Mouse (Mus musculus): ENCODE measurements around the gene Tmem205. TPM values are rescaled to one million over a fixed set of nuclear protein-coding genes. Genes with fewer than 3 reads are reported as not detected.
A peak's percentile ranks its signal among the peaks of the same experiment; 100 is the strongest.

Gene Tmem205
- polyA plus RNA-seq, 1 experiment from 2014 or later, result 60.7 TPM

DNA sequence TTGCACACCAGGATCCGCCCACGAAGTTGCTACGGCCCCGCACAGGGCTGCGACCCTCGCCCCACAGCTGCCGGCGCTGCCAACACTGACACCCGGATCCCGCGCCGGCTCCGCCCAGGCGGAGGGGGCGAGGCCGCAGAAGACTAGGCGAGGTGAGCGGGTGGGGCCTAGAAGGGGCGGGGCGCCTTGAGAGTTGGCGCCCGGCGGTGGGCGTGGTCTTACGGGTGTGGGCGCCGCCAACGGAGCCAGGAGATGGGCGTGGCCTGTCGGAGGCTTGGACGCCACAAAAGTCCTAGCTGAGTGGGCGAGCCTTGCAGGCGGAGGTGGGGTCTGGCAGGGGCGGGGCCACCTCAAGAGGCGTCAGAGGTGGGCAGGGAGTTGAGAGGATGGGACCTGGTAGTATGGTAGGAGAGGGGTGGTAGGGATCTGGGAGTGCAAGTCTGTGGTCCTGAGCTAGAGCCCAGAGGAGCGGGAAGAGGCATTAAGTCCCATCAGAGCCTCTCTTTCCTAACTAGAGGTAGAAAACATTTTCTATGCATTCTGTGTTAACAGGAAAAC, 9.2 kb downstream of the Tmem205 start, which contains the start of gene Rab3d:
Gene Rab3d (minus strand): TSS at position 158 of the 558 bp plus-strand sequence.
- Histone ChIP-seq H3K9ac (replicated peaks; ENCODE audit: low read depth, low read length) (peak within 1 kb of the TSS; percentile 64), H3K4me1 (ENCODE audit: control insufficient read depth, insufficient read depth, low read length) (peaks cover 7% of the 10 kb centered on the region; the same call in 1 of the 2 replicates), H3K27ac (ENCODE audit: low read length) (peak within 1 kb of the TSS; percentile 74), H3K9me3 (ENCODE audit: control insufficient read depth, low read depth, low read length) (no peaks in the 10 kb centered on the region), H3K4me3 (ENCODE audit: low read depth, low read length) (peak within 1 kb of the TSS; percentile 72), H3K27me3 (ENCODE audit: control insufficient read depth, insufficient read depth, low read length) (no peaks in the 10 kb centered on the region), H3K36me3 (ENCODE audit: control insufficient read depth, insufficient read depth, low read length) (no peaks in the 10 kb centered on the region), H3K4me2 (replicated peaks; ENCODE audit: low read depth, low read length) (peak within 1 kb of the TSS; percentile 94)
- WGBS, result under 1% methylated on average over 36 of the region's 36 CpGs
- ATAC-seq (ENCODE audit: insufficient number of reproducible peaks, insufficient read depth, low FRiP score, low read depth), result peak; percentile 94

- 1% methylated on average over 35 of the region's 35 CpGs for WGBS
- Histone ChIP-seq H3K4me3 (ENCODE audit: low read depth, low read length) (peak overlapping the region; percentile 72), H3K9ac (replicated peaks; ENCODE audit: low read depth, low read length) (peak overlapping the region; percentile 64), H3K4me1 (ENCODE audit: control insufficient read depth, insufficient read depth, low read length) (peaks cover 7% of the 10 kb centered on the region; the same call in 1 of the 2 replicates), H3K36me3 (ENCODE audit: control insufficient read depth, insufficient read depth, low read length) (no peaks in the 10 kb centered on the region), H3K27me3 (ENCODE audit: control insufficient read depth, insufficient read depth, low read length) (no peaks in the 10 kb centered on the region), H3K27ac (ENCODE audit: low read length) (peak overlapping the region; percentile 74), H3K4me2 (replicated peaks; ENCODE audit: low read depth, low read length) (peak overlapping the region; percentile 94), H3K9me3 (ENCODE audit: control insufficient read depth, low read depth, low read length) (no peaks in the 10 kb centered on the region)
- ATAC-seq (ENCODE audit: insufficient number of reproducible peaks, insufficient read depth, low FRiP score, low read depth), result peak; percentile 21; the same call in 1 of the 2 replicates
Observed at GRCm38 (mm10) chr9:21917493-21918034, 9.8 kb downstream of the Tmem205 start.

GRCm38 (mm10) chr9:21916851-21917492, 10.4 kb downstream of the Tmem205 start:
- H3K4me1 ChIP-seq (ENCODE audit: control insufficient read depth, insufficient read depth, low read length), result peaks cover 7% of the 10 kb centered on the region; the same call in 1 of the 2 replicates
- peak overlapping the region; percentile 72 for H3K4me3 ChIP-seq (ENCODE audit: low read depth, low read length)
- no peak overlapping the region for H3K9ac ChIP-seq (replicated peaks; ENCODE audit: low read depth, low read length)
- H3K9me3 ChIP-seq (ENCODE audit: control insufficient read depth, low read depth, low read length), result no peaks in the 10 kb centered on the region
- no peaks in the 10 kb centered on the region for H3K36me3 ChIP-seq (ENCODE audit: control insufficient read depth, insufficient read depth, low read length)
- H3K27ac ChIP-seq (ENCODE audit: low read length), result peak overlapping the region; percentile 74
- ATAC-seq (ENCODE audit: insufficient number of reproducible peaks, insufficient read depth, low FRiP score, low read depth), result no peak
- H3K4me2 ChIP-seq (replicated peaks; ENCODE audit: low read depth, low read length), result peak overlapping the region; percentile 94
- 45% methylated on average over 3 of the region's 3 CpGs for WGBS
- no peaks in the 10 kb centered on the region for H3K27me3 ChIP-seq (ENCODE audit: control insufficient read depth, insufficient read depth, low read length)

DNA sequence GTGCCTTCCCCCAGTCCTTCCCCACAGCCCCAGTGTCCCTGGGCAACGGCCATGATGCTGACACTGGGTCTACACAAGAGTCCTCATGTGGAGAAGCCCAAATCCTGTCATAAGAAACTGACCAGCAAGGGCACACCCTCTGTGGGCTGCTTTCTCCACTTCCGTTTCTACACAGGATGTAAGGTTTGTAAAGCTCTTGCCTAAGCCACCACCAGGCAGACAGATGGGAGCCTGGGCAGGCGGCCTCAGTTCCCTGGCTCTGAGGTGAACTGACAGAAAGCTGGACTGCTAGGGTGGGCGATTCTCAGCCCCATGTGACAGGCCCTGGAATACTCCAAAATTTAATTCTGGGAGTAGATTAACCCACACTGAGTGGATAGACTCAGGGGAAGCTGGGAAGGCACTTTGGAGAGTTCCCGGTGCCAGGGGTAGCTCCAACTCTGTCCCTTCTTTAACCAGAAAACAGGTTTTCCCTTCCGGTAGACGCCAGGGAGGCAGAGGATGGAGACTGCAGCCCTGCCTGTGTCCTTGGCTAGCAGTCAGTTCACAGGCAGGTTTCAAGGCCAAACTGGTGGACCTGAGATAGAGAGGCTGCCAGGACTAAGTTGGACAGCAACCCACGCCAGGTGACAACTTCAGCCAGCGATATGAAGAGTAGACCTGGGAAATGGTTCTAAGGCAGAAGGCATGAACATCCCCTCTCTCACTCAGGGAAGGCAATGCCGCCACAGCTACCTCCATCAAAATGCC, 17.7 kb downstream of the Tmem205 start:
- no peak overlapping the region for H3K4me3 ChIP-seq (ENCODE audit: low read depth, low read length)
- H3K36me3 ChIP-seq (ENCODE audit: control insufficient read depth, insufficient read depth, low read length), result peaks cover 3% of the 10 kb centered on the region; the same call in 1 of the 2 replicates
- no peak overlapping the region for H3K9ac ChIP-seq (replicated peaks; ENCODE audit: low read depth, low read length)
- H3K27ac ChIP-seq (ENCODE audit: low read length), result no peak overlapping the region
- WGBS, result 74% methylated on average over 10 of the region's 10 CpGs
- no peaks in the 10 kb centered on the region for H3K27me3 ChIP-seq (ENCODE audit: control insufficient read depth, insufficient read depth, low read length)
- H3K9me3 ChIP-seq (ENCODE audit: control insufficient read depth, low read depth, low read length), result no peaks in the 10 kb centered on the region
- no peak for ATAC-seq (ENCODE audit: insufficient number of reproducible peaks, insufficient read depth, low FRiP score, low read depth)
- H3K4me1 ChIP-seq (ENCODE audit: control insufficient read depth, insufficient read depth, low read length), result no peaks in the 10 kb centered on the region
- no peak overlapping the region for H3K4me2 ChIP-seq (replicated peaks; ENCODE audit: low read depth, low read length)

GRCm38 (mm10) chr9:21908216-21908615, 19.1 kb downstream of the Tmem205 start:
- Histone ChIP-seq H3K9ac (replicated peaks; ENCODE audit: low read depth, low read length) (no peak overlapping the region), H3K4me1 (ENCODE audit: control insufficient read depth, insufficient read depth, low read length) (no peaks in the 10 kb centered on the region), H3K9me3 (ENCODE audit: control insufficient read depth, low read depth, low read length) (no peaks in the 10 kb centered on the region), H3K4me2 (replicated peaks; ENCODE audit: low read depth, low read length) (no peak overlapping the region), H3K36me3 (ENCODE audit: control insufficient read depth, insufficient read depth, low read length) (peaks cover 3% of the 10 kb centered on the region; the same call in 1 of the 2 replicates), H3K4me3 (ENCODE audit: low read depth, low read length) (no peak overlapping the region), H3K27ac (ENCODE audit: low read length) (no peak overlapping the region), H3K27me3 (ENCODE audit: control insufficient read depth, insufficient read depth, low read length) (no peaks in the 10 kb centered on the region)
- WGBS, result 71% methylated on average over 11 of the region's 11 CpGs
- ATAC-seq (ENCODE audit: insufficient number of reproducible peaks, insufficient read depth, low FRiP score, low read depth), result no peak

DNA sequence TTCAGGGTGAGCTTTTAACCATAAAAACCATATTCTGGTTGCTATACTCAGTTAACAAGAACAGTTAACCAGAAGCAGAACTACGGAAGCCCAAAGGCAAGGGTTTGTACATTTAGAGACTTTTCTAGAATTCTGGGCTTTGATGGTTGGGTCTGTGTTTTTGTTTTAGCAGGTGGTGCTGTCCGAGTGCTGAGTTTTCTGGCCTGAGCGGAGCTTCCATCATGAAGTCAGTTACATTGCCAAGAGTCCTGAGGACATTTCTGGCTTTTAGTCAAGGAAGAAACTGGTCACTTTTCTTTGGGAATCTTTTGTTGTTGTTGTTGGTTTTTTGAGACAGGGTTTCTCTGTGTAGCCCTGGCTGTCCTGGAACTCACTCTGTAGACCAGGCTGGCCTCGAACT, 23.3 kb downstream of the Tmem205 start:
- H3K4me3 ChIP-seq (ENCODE audit: low read depth, low read length), result no peak overlapping the region
- WGBS, result 90% methylated on average over 4 of the region's 4 CpGs
- no peaks in the 10 kb centered on the region for H3K36me3 ChIP-seq (ENCODE audit: control insufficient read depth, insufficient read depth, low read length)
- H3K27ac ChIP-seq (ENCODE audit: low read length), result no peak overlapping the region
- ATAC-seq (ENCODE audit: insufficient number of reproducible peaks, insufficient read depth, low FRiP score, low read depth), result no peak
- H3K4me1 ChIP-seq (ENCODE audit: control insufficient read depth, insufficient read depth, low read length), result no peaks in the 10 kb centered on the region
- no peak overlapping the region for H3K9ac ChIP-seq (replicated peaks; ENCODE audit: low read depth, low read length)
- no peaks in the 10 kb centered on the region for H3K9me3 ChIP-seq (ENCODE audit: control insufficient read depth, low read depth, low read length)
- H3K4me2 ChIP-seq (replicated peaks; ENCODE audit: low read depth, low read length), result no peak overlapping the region
- no peaks in the 10 kb centered on the region for H3K27me3 ChIP-seq (ENCODE audit: control insufficient read depth, insufficient read depth, low read length)

DNA sequence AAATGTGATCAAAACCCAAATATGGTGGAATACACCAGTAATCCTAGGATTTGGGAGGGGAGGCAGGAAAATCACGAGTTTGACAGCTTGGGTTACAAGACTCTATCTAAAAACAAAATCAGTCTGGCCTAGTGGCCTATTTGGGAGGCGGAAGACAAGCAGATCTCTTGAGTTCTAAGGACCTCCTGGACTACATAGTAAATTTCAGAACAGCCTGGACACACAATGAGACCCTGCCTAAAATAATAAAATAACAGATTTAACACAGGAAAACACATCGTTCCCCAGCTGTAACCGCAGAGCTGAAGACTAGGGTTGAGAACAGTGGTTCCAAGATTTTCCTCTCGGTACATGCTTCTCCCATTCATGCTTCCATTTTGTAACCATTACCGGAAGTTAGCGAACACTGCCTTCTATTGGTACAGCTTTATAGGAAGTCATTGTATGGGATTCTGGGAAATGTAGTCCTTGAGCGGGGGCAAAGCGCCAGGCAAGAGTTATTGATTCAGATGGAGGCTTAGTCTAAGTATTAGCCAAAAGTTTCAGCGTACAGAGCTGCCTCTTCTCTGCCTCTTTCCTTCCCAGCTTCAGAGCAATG, 26.0 kb downstream of the Tmem205 start:
- H3K4me2 ChIP-seq (replicated peaks; ENCODE audit: low read depth, low read length), result peak overlapping the region; percentile 53
- no peaks in the 10 kb centered on the region for H3K9me3 ChIP-seq (ENCODE audit: control insufficient read depth, low read depth, low read length)
- no peak overlapping the region for H3K27ac ChIP-seq (ENCODE audit: low read length)
- no peaks in the 10 kb centered on the region for H3K36me3 ChIP-seq (ENCODE audit: control insufficient read depth, insufficient read depth, low read length)
- H3K4me3 ChIP-seq (ENCODE audit: low read depth, low read length), result peak overlapping the region; percentile 31
- no peak overlapping the region; the same call in 1 of the 2 replicates for H3K9ac ChIP-seq (replicated peaks; ENCODE audit: low read depth, low read length)
- H3K27me3 ChIP-seq (ENCODE audit: control insufficient read depth, insufficient read depth, low read length), result no peaks in the 10 kb centered on the region
- WGBS, result 13% methylated on average over 10 of the region's 10 CpGs
- no peaks in the 10 kb centered on the region for H3K4me1 ChIP-seq (ENCODE audit: control insufficient read depth, insufficient read depth, low read length)
- ATAC-seq (ENCODE audit: insufficient number of reproducible peaks, insufficient read depth, low FRiP score, low read depth), result peak; percentile 82

DNA sequence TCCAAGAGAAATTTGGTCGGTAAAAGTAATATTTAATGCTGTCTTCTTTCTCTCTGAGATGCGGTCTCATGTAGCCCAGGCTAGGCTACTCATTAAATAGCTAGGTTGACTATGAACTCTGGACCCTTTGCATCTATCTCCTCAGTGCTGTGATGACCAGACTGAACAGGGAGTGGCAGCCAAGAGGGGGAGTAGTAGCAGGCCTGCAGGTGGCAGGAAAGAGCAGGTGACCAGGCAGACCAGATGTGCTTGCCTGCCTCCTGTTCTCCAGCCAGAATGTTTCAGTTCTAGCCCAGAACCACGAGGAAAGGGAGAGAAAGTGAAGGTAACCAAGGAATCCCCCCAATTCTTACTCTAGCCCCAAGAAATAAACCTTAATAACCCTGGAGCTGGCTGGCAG, 38.1 kb downstream of the Tmem205 start:
- no peak overlapping the region for H3K9ac ChIP-seq (replicated peaks; ENCODE audit: low read depth, low read length)
- no peak overlapping the region for H3K4me2 ChIP-seq (replicated peaks; ENCODE audit: low read depth, low read length)
- no peaks in the 10 kb centered on the region for H3K9me3 ChIP-seq (ENCODE audit: control insufficient read depth, low read depth, low read length)
- 65% methylated on average over 3 of the region's 3 CpGs for WGBS
- no peaks in the 10 kb centered on the region for H3K36me3 ChIP-seq (ENCODE audit: control insufficient read depth, insufficient read depth, low read length)
- H3K27ac ChIP-seq (ENCODE audit: low read length), result no peak overlapping the region
- no peak overlapping the region for H3K4me3 ChIP-seq (ENCODE audit: low read depth, low read length)
- H3K4me1 ChIP-seq (ENCODE audit: control insufficient read depth, insufficient read depth, low read length), result no peaks in the 10 kb centered on the region
- H3K27me3 ChIP-seq (ENCODE audit: control insufficient read depth, insufficient read depth, low read length), result no peaks in the 10 kb centered on the region
- ATAC-seq (ENCODE audit: insufficient number of reproducible peaks, insufficient read depth, low FRiP score, low read depth), result no peak
